Mouse (Mus musculus) layer of hippocampus, adult 18-20 months (tissue): ENCODE data around the gene Tuba1c. TPM values are rescaled to one million over a fixed set of nuclear protein-coding genes. Genes with fewer than 3 reads are reported as not detected.
"Not testable (repeated sequence)": the region's sequence is repeated elsewhere in the genome, so short reads cannot be mapped to it uniquely, and the experiment has no call there.

Experiments
- DNase-seq, 2 experiments: peaks; one replicate each; pipeline ENCODE4 v3.0.0; 2022; ENCODE audit warnings: low spot score in 2 of 2
- total RNA-seq, 2 experiments: library from RNA; stranded (reverse); gene quantifications; 2 replicates each; pipeline ENCODE4 v1.2.3; 2021

Gene Tuba1c
- total RNA-seq, 2 experiments from 2014 or later = 48.9 to 55.6 TPM

GRCm38 (mm10) chr15:99028874-99029458 lies 725 bp upstream of the Tuba1c start:
- no peak for DNase-seq

GRCm38 (mm10) chr15:99030585-99031387 lies 1.1 kb downstream of the Tuba1c start:
- DNase-seq = no peak

DNA sequence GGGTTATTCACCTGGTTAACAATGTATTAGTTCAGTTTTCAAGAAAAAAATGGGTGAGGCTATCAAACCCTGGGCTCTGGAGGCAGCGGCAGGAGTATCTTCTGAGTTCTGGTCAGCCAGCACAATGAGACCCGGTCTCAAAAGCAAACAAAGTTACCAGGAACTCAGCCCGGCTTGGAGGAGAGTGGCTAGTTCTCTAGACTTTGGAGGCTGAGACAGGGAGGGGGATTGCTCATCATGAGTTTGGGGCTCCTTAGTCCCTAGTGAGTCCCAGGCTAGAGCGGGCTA lies 1.6 kb downstream of the Tuba1c start:
- DNase-seq = no peak

GRCm38 (mm10) chr15:99032041-99032725 lies 2.5 kb downstream of the Tuba1c start:
- DNase-seq = no peak

DNA sequence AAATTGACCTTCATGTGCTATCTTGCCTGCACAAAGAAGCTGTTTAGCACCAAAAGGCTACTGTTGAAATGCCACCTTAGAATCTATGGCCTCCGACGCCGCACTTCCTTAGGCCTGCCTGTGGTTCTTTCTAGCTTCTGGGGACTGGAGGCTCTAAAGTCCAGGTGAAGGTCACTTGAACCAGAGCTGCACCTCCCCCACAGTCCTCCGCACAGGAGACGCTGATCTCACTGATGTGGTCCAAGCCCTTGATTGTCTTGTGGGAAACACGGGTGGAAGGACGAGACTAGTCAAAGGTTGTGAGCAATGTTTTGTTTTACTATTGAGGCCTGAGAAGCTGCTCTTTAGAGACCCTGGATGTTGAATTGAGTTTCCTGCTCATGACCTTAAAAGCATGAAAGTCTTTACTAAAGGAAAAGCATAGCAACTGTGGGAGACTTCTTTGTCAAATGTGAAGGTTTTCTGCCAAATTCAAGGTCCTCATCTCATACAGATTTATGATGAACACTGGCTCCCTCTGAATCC lies 3.1 kb downstream of the Tuba1c start:
- DNase-seq = no peak

- no peak for DNase-seq
Observed at GRCm38 (mm10) chr15:99033498-99034270, 4.0 kb downstream of the Tuba1c start.

GRCm38 (mm10) chr15:99035431-99035830 lies 5.7 kb downstream of the Tuba1c start:
- DNase-seq = peak; percentile 16 to 58

DNA sequence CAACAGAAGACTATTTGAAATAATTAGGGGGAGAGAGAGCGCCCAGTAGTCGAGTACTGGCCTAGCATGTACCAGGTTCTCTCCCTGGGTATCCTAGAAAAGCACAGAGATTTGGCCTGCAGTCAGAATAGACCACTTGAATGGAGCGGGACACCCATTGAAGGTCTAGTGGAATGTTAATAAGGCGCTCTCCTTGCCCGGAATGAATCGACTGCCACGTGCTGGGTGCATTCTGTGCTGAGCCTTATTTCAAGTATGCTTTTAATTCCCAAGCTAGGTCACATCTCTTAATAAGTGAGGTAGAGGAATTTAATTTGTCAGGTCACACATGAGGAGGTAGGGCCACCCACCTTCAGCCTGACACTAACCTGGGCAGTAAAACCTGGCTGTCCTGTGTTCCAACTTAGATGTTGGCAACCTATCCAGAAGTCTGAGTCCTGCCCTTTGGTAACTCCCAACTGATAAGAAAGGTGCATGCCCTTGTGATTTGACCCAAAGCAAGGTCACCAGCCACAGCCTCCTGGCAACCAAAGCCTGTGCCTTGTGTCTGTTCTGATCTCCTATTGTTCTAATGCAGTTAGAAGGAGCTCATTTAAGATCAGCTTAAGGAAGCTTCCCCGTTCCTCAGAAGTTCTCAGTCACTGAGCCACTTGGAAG lies 6.7 kb downstream of the Tuba1c start:
- no peak for DNase-seq

- no peak for DNase-seq
Observed at GRCm38 (mm10) chr15:99038025-99038424, 8.3 kb downstream of the Tuba1c start.

GRCm38 (mm10) chr15:99038797-99039196 lies 9.1 kb downstream of the Tuba1c start:
- DNase-seq = no peak

DNA sequence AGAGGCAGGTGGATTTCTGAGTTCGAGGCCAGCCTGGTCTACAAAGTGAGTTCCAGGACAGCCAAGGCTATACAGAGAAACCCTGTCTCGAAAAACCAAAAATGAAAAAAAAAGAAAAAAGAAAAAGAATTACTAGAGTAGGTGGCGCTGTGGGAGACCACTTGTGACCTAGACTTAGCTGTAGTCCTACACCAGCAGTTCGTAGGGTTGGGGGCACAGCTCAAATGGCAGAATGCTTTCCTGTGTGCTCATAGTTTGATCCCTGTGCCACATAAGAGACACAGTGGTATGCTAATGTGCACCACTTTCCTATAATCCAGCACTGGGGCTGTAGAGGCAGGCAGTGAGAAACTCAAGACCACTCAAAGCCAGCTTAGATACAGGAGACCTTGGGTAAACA lies 9.6 kb downstream of the Tuba1c start:
- no peak for DNase-seq

- no peak for DNase-seq
Observed at GRCm38 (mm10) chr15:99039996-99040919, 10.6 kb downstream of the Tuba1c start.

GRCm38 (mm10) chr15:99040920-99041856 lies 11.5 kb downstream of the Tuba1c start:
- DNase-seq = no peak

- no peak for DNase-seq
Observed at GRCm38 (mm10) chr15:99042334-99042733, 12.6 kb downstream of the Tuba1c start.

DNA sequence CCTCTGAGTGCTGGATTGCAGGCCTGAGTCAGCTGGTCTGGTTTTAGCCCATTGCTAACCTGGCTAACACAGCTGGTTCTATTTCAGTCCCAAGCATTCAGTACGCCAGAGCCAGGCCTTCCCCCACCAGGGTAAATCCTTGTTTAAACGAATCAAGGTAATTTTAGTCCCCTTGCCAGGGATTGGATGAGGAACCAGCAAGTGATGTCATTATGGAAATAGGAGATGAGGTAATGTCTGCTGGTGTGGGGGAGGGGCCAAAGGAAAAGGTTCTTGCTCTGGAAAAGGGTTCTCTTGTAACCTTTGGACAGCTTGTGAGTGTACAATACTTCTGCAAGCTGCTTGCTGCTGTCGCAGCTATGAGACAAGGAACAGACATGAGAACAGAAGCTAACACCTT lies 15.2 kb downstream of the Tuba1c start:
- no peak for DNase-seq

DNA sequence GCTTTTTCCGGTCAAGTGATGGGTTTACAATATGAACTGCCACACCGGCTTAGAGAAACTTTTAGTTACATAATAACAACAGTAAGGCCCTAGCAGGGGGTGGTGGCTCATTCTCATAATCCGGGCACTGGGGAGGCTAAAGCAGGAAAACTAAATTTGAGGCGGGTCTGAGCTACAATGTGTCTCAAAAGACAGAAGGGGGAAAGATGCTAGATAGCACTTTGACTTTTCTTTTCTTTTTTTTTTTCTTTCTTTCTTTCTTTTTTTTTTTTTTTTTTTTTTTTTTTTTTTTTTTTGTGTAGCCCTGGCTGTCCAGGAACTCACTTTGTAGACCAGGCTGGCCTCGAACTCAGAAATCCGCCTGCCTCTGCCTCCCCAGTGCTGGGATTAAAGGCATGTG lies 16.0 kb downstream of the Tuba1c start:
- DNase-seq = not testable (repeated sequence)

DNA sequence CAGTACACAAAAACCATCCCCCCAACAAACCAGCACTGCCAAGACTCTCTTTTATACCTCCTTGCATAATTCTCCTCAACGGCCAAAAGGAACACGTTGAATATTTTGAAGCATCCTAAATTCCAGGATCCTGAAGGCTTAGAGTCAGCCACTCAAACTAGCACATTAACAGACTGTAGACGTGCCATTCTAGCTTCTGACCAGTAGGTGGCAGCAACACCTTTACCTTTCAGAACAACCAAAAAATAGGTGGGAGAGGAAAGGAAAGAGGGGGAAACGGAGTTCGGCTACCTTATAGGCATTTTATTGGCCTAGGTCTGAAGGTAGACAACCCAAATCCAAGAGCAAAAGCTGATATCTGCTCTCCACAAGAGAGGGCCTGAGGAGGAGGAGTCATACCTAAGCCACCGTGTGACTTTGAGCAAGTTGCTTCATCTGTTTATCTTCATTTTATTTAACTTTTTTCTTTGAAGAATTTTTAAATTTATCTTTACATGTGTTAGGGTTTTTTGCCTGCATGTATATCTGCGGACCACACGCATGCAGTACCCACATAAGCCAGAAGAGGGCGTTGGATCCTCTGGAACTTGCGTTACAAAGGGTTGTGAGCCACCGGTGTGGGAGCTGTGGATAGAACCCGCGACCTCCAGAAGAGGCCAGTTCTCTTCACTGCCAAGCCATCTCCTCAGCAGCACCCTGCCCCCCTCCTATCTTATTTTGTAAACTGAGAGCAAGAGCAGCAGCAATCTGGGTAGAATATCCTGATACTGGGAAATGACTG lies 20.0 kb downstream of the Tuba1c start:
- DNase-seq = peak; percentile 16 to 76

DNA sequence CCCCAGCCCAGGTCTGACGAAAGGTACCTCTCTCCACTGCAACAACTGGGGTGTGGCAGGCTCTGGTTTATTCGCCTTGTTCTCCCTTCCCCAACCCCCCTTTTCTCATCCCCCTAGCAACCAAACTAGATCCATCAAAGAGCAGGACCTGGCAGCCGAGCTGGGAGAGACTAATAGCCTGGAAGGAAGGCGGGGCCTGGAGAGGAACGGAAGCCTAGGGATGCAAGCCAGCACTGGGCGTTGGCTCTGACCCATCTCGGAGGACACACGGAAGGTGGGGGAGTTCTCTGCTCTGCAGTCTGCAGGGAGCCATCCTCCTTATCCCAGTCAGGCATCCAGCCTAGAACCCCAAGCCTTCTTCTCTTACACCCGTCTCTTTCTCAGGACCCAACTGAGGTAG lies 23.7 kb downstream of the Tuba1c start:
- DNase-seq = no peak
